Mouse (Mus musculus): Measurements from ENCODE around the gene Rassf2. TPM values are rescaled to one million over a fixed set of nuclear protein-coding genes. Genes with fewer than 3 reads are reported as not detected.

Rassf2 gene
- polyA plus RNA-seq, 1 experiment from 2014 or later: 16.4 TPM

DNA sequence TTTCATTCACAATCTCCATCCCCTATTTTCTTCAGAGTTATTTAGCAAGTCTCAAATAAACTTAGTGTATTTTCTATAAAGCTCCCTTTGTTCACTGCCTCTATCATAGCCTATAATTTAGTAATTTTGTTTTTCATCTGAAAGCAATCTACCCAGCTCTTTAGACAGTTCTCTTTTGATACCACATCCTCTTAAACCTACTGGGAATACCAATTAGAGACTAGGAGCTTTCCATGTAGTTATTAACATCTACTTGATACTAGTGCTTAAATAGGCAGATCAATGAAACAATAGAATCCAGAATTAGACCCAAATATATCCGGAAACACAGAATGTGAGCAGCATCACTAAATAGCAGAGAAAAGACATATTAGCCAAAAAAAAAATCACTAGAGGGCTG is 14.0 kb downstream of the Rassf2 start:
- H3K27me3 ChIP-seq (ENCODE audit: control insufficient read depth, insufficient read depth, low read length): no peaks in the 10 kb centered on the region; the same call in 1 of the 2 replicates
- H3K36me3 ChIP-seq (ENCODE audit: control insufficient read depth, insufficient read depth, low read length): no peaks in the 10 kb centered on the region
- H3K4me1 ChIP-seq (ENCODE audit: control insufficient read depth, insufficient read depth, low read length): no peaks in the 10 kb centered on the region
- no peak overlapping the region for H3K9ac ChIP-seq (ENCODE audit: low read length)
- no peak overlapping the region for H3K4me2 ChIP-seq (ENCODE audit: low read depth, low read length)
- no peak for ATAC-seq (ENCODE audit: insufficient read depth, low FRiP score)
- 93% methylated on average over 1 of the region's 1 CpGs for WGBS
- H3K9me3 ChIP-seq (replicated peaks; ENCODE audit: control insufficient read depth, low read length): no peaks in the 10 kb centered on the region
- no peak overlapping the region for H3K4me3 ChIP-seq (replicated peaks; ENCODE audit: low read length)
- no peak overlapping the region for H3K27ac ChIP-seq (ENCODE audit: low read length)

DNA sequence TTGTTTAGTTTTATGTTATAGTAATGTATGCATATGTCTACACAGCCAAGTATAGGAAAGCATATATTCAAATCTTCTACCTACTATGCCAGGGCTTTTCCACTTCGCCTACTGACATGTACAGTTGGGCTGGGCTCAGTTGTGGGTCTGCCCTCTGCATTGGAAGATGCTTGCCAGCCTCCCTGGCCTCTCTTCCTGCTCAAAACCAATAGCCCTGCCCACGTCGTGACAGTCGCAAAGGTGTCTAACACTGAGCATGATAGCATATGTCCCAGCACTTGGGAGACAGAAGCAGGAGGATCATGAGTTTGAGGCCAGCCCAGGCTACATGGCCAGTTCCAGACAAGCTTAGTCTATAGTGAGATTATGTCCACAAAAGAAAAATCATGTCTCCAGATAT is 16.9 kb downstream of the Rassf2 start:
- ATAC-seq (ENCODE audit: insufficient read depth, low FRiP score): no peak
- Histone ChIP-seq H3K4me3 (replicated peaks; ENCODE audit: low read length) (no peak overlapping the region), H3K36me3 (ENCODE audit: control insufficient read depth, insufficient read depth, low read length) (0 out of 2 replicates have a peak, but pooled peaks cover 10% of the 10 kb centered on the region), H3K4me2 (ENCODE audit: low read depth, low read length) (no peak overlapping the region), H3K4me1 (ENCODE audit: control insufficient read depth, insufficient read depth, low read length) (no peaks in the 10 kb centered on the region), H3K9ac (ENCODE audit: low read length) (no peak overlapping the region), H3K27me3 (ENCODE audit: control insufficient read depth, insufficient read depth, low read length) (no peaks in the 10 kb centered on the region; the same call in 1 of the 2 replicates), H3K9me3 (replicated peaks; ENCODE audit: control insufficient read depth, low read length) (no peaks in the 10 kb centered on the region), H3K27ac (ENCODE audit: low read length) (no peak overlapping the region)
- WGBS: 80% methylated on average over 4 of the region's 4 CpGs

DNA sequence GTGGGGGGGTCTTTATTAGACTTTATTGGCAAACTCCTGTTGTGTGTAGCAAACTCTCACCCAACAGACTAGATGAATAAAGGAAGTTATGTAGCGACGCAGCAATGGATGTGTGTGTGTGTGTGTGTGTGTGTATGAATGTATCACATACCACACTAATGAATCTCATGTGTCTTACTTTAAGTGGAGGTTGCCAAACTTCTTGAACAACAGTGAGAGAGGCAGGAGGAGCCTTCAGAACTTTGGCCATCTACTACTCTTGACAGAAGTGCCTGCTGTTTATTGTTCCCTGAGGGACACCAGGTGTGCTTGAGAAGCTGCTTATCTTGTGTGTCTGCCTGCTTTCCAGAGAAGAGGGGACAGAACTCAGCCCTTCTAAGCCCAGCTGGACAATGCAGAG is 19.3 kb downstream of the Rassf2 start:
- WGBS: 90% methylated on average over 2 of the region's 2 CpGs
- H3K9me3 ChIP-seq (replicated peaks; ENCODE audit: control insufficient read depth, low read length): no peaks in the 10 kb centered on the region
- H3K27ac ChIP-seq (ENCODE audit: low read length): no peak overlapping the region
- no peak for ATAC-seq (ENCODE audit: insufficient read depth, low FRiP score)
- H3K36me3 ChIP-seq (ENCODE audit: control insufficient read depth, insufficient read depth, low read length): 0 out of 2 replicates have a peak, but pooled peaks cover 10% of the 10 kb centered on the region
- H3K9ac ChIP-seq (ENCODE audit: low read length): no peak overlapping the region
- no peaks in the 10 kb centered on the region; the same call in 1 of the 2 replicates for H3K27me3 ChIP-seq (ENCODE audit: control insufficient read depth, insufficient read depth, low read length)
- no peaks in the 10 kb centered on the region for H3K4me1 ChIP-seq (ENCODE audit: control insufficient read depth, insufficient read depth, low read length)
- H3K4me3 ChIP-seq (replicated peaks; ENCODE audit: low read length): no peak overlapping the region
- no peak overlapping the region for H3K4me2 ChIP-seq (ENCODE audit: low read depth, low read length)

DNA sequence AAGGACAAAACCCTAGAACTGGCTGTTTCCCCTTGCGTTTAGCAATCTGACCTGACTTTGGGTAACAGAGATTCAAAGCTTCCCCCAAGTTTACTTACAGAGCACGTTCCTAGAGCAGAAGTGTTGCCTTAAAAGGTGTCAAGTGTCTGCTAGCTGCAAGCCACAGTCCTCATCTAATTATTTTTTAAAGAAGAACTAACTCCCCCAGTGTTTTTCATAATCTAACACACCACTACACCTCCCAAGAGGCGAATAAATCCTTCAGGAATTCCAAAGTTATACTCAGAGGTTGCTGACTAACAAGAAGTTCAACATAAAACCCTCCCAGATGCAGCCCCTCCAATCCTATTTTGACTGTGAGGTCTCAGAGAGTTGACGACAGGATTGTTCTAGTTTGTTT is 21.9 kb downstream of the Rassf2 start:
- H3K9ac ChIP-seq (ENCODE audit: low read length): no peak overlapping the region
- no peak overlapping the region for H3K4me3 ChIP-seq (replicated peaks; ENCODE audit: low read length)
- H3K4me1 ChIP-seq (ENCODE audit: control insufficient read depth, insufficient read depth, low read length): peaks cover 4% of the 10 kb centered on the region; the same call in 1 of the 2 replicates
- 0 out of 2 replicates have a peak, but pooled peaks cover 10% of the 10 kb centered on the region for H3K36me3 ChIP-seq (ENCODE audit: control insufficient read depth, insufficient read depth, low read length)
- no peaks in the 10 kb centered on the region; the same call in 1 of the 2 replicates for H3K27me3 ChIP-seq (ENCODE audit: control insufficient read depth, insufficient read depth, low read length)
- 34% methylated on average over 4 of the region's 4 CpGs for WGBS
- ATAC-seq (ENCODE audit: insufficient read depth, low FRiP score): no peak
- no peak overlapping the region for H3K27ac ChIP-seq (ENCODE audit: low read length)
- no peaks in the 10 kb centered on the region for H3K9me3 ChIP-seq (replicated peaks; ENCODE audit: control insufficient read depth, low read length)
- H3K4me2 ChIP-seq (ENCODE audit: low read depth, low read length): no peak overlapping the region

DNA sequence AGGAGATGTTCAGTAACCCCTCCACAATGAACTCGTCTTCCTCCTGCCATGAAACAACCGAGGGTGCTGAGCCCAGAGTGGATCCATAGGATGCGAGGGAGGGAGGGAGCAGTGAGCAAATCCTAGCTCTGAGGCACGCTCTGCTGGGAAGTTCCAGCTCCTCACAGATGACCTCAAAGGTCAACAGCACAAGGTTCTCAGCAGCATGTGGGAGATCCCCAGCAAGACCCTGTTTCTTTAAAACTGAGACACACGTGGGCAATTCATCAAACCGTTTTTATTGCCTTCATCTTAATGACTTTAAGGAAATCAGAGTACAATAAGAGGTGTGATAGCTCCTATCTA is 22.6 kb downstream of the Rassf2 start:
- Histone ChIP-seq H3K4me2 (ENCODE audit: low read depth, low read length) (no peak overlapping the region), H3K27me3 (ENCODE audit: control insufficient read depth, insufficient read depth, low read length) (no peaks in the 10 kb centered on the region; the same call in 1 of the 2 replicates), H3K4me3 (replicated peaks; ENCODE audit: low read length) (no peak overlapping the region), H3K9me3 (replicated peaks; ENCODE audit: control insufficient read depth, low read length) (no peaks in the 10 kb centered on the region), H3K36me3 (ENCODE audit: control insufficient read depth, insufficient read depth, low read length) (0 out of 2 replicates have a peak, but pooled peaks cover 10% of the 10 kb centered on the region), H3K4me1 (ENCODE audit: control insufficient read depth, insufficient read depth, low read length) (peaks cover 4% of the 10 kb centered on the region; the same call in 1 of the 2 replicates), H3K27ac (ENCODE audit: low read length) (no peak overlapping the region), H3K9ac (ENCODE audit: low read length) (no peak overlapping the region)
- no peak for ATAC-seq (ENCODE audit: insufficient read depth, low FRiP score)
- WGBS: 48% methylated on average over 6 of the region's 6 CpGs

DNA sequence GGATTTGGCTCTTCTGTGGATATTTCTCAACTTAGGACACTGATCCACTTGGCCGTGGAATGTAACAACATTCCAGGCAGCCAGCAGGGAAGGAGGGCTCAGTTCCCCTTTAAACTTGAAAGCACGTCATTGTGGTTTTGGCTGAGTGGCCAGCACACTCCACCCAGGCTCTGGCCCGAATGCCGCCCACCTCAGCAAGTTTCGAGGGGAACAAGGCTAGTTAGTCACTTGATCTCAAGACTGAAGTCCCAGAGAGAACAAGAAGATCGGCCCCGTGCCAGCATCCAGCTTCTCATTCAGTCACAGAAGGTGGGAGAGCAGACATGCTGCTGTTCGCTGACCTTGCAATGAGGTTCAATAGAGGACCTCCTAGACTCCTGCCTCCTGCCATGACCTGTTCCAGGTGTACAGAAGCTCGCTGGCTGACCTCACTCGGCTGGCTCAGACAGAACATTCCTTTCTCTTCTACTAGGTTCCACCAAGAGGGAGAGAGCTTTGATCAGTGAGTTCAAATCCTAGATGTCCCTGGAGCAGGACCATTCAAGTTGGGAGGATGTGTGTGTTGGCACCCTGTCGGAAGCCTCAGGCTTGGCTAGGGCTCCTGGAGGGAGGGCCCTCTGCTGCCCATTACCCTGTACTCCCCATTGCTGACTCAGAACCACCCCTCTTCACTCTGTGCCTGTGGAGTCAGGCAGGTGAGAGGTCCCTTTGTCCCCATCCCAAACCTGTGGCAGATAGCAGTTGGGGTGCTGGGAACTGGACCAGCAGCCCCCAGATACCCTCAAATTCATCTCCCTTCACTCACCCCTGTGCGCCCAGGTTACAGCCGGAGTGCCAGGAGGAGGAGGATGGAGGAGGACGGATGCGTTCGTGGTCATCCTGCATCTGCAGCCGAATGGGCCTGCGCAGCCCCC is 23.2 kb downstream of the Rassf2 start:
- H3K27ac ChIP-seq (ENCODE audit: low read length): peak overlapping the region; percentile 26; the same call in 1 of the 2 replicates
- H3K27me3 ChIP-seq (ENCODE audit: control insufficient read depth, insufficient read depth, low read length): no peaks in the 10 kb centered on the region; the same call in 1 of the 2 replicates
- 73% methylated on average over 18 of the region's 18 CpGs for WGBS
- H3K4me1 ChIP-seq (ENCODE audit: control insufficient read depth, insufficient read depth, low read length): peaks cover 4% of the 10 kb centered on the region; the same call in 1 of the 2 replicates
- H3K4me3 ChIP-seq (replicated peaks; ENCODE audit: low read length): no peak overlapping the region
- ATAC-seq (ENCODE audit: insufficient read depth, low FRiP score): peak; percentile 45; the same call in 1 of the 2 replicates
- no peak overlapping the region for H3K9ac ChIP-seq (ENCODE audit: low read length)
- H3K36me3 ChIP-seq (ENCODE audit: control insufficient read depth, insufficient read depth, low read length): 0 out of 2 replicates have a peak, but pooled peaks cover 10% of the 10 kb centered on the region
- no peak overlapping the region for H3K4me2 ChIP-seq (ENCODE audit: low read depth, low read length)
- no peaks in the 10 kb centered on the region for H3K9me3 ChIP-seq (replicated peaks; ENCODE audit: control insufficient read depth, low read length)

DNA sequence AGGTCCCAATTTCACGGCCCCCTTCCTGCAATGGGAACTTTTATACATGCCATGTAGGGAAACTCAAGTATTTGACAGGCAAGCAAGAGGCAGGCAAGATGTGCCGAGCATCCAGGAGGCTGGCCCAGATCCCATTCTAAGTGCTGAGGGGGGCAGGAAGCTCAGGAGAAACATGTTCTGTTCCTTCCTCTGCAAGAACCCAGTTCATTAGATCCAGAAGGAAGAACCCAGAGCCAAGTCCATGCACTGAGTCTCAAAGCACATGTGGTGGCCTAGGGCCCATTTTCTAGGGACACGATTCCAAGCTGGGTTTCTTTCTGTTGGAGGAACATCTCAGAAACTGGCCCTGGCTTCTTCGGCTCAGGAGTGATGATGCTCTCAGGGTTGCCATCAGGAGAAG is 24.6 kb downstream of the Rassf2 start:
- 0 out of 2 replicates have a peak, but pooled peaks cover 10% of the 10 kb centered on the region for H3K36me3 ChIP-seq (ENCODE audit: control insufficient read depth, insufficient read depth, low read length)
- ATAC-seq (ENCODE audit: insufficient read depth, low FRiP score): no peak
- 84% methylated on average over 4 of the region's 4 CpGs for WGBS

DNA sequence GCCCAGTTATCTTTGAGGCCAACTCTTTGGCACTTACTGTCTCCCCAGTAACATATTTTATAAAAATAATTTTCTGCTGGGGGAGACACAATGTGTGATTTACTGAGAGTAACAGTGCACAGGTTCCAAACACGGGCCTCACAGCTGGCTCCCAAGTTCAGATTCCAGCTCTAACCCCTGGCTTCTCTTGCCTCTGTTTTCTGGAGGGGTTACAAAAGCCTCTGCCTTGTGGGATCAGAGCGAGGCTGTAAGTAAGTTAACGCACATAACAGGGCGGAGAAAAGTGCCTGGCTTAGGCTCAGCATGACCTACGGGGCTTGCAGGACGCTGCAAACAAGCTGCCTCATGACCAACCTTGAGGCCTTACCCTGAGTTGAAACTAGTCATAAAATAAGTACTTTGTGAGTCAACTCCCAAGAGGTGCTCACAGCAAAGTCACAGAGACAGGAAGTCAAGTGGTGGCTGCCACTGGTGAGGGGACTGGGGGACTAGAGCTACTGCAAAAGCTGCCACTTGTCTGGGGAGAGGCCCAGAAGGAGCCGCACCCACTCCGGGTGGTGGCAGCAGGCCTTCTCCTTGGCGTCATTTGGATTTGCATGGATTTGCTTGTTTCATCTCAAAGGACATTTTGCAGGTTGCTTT is 25.4 kb downstream of the Rassf2 start:
- Histone ChIP-seq H3K36me3 (ENCODE audit: control insufficient read depth, insufficient read depth, low read length) (0 out of 2 replicates have a peak, but pooled peaks cover 9% of the 10 kb centered on the region), H3K9ac (ENCODE audit: low read length) (no peak overlapping the region), H3K27me3 (ENCODE audit: control insufficient read depth, insufficient read depth, low read length) (no peaks in the 10 kb centered on the region), H3K4me1 (ENCODE audit: control insufficient read depth, insufficient read depth, low read length) (peaks cover 4% of the 10 kb centered on the region; the same call in 1 of the 2 replicates), H3K9me3 (replicated peaks; ENCODE audit: control insufficient read depth, low read length) (no peaks in the 10 kb centered on the region), H3K27ac (ENCODE audit: low read length) (no peak overlapping the region), H3K4me2 (ENCODE audit: low read depth, low read length) (no peak overlapping the region), H3K4me3 (replicated peaks; ENCODE audit: low read length) (no peak overlapping the region)
- no peak for ATAC-seq (ENCODE audit: insufficient read depth, low FRiP score)
- 65% methylated on average over 9 of the region's 9 CpGs for WGBS

More for the DNA sequence above, 24.6 kb downstream of the Rassf2 start:
- Histone ChIP-seq H3K27ac (ENCODE audit: low read length) (no peak overlapping the region), H3K4me1 (ENCODE audit: control insufficient read depth, insufficient read depth, low read length) (peaks cover 4% of the 10 kb centered on the region; the same call in 1 of the 2 replicates), H3K4me2 (ENCODE audit: low read depth, low read length) (no peak overlapping the region), H3K27me3 (ENCODE audit: control insufficient read depth, insufficient read depth, low read length) (no peaks in the 10 kb centered on the region), H3K9me3 (replicated peaks; ENCODE audit: control insufficient read depth, low read length) (no peaks in the 10 kb centered on the region), H3K4me3 (replicated peaks; ENCODE audit: low read length) (no peak overlapping the region), H3K9ac (ENCODE audit: low read length) (no peak overlapping the region)

DNA sequence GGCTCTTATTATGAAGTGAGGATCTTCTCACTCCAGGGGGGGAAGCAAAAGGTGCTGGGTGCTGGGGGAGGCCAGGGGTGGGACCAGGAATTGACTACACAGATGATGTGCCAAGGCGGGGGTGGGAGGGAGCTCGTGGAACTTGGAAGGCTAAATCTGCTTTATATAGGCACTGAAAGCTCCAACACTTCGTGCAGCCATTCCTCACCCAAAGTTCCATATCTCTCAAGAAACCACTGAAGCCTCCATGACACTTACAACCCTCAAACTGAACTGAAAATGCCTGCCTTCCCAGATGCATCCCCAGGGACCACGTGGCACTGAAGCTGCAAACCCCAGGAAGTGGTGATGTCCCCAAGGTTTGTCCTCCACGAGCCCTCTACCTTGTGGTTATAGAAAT is 26.1 kb downstream of the Rassf2 start:
- Histone ChIP-seq H3K36me3 (ENCODE audit: control insufficient read depth, insufficient read depth, low read length) (0 out of 2 replicates have a peak, but pooled peaks cover 2% of the 10 kb centered on the region), H3K9me3 (replicated peaks; ENCODE audit: control insufficient read depth, low read length) (no peaks in the 10 kb centered on the region), H3K27me3 (ENCODE audit: control insufficient read depth, insufficient read depth, low read length) (no peaks in the 10 kb centered on the region), H3K4me2 (ENCODE audit: low read depth, low read length) (no peak overlapping the region), H3K9ac (ENCODE audit: low read length) (no peak overlapping the region), H3K27ac (ENCODE audit: low read length) (no peak overlapping the region), H3K4me1 (ENCODE audit: control insufficient read depth, insufficient read depth, low read length) (peaks cover 4% of the 10 kb centered on the region; the same call in 1 of the 2 replicates), H3K4me3 (replicated peaks; ENCODE audit: low read length) (no peak overlapping the region)
- WGBS: 69% methylated on average over 5 of the region's 5 CpGs
- no peak for ATAC-seq (ENCODE audit: insufficient read depth, low FRiP score)
